Mouse (Mus musculus) midbrain, embryonic 11.5 days (tissue): Measurements from ENCODE around the gene Tmem94. TPM values are rescaled to one million over a fixed set of nuclear protein-coding genes. Genes with fewer than 3 reads are reported as not detected.

Experiments
- ATAC-seq: fragments of 200-750 bp; cut with Nextera tagmentation; 2 replicates; pipeline ENCODE4 v1.8.0; 2017; ENCODE audit warnings: moderate TSS enrichment, moderate library complexity; ENCODE audit not compliant: low FRiP score
- DNase-seq: peaks from one replicate; pipeline ENCODE4 v3.0.0; 2015; ENCODE audit warnings: low spot score; ENCODE audit errors: missing footprints
- H3K27ac ChIP-seq: fragments of 300-500 bp; sonication (generic); 2 replicates; pipeline ENCODE4 v1.5.1; 2014; ENCODE audit warnings: low read depth, low read length
- H3K27me3 ChIP-seq: fragments of 300-500 bp; sonication (generic); 2 replicates; pipeline ENCODE4 v1.6.1; 2014; ENCODE audit warnings: mild to moderate bottlenecking, low read length, moderate library complexity, mixed read lengths; ENCODE audit not compliant: control insufficient read depth, insufficient read depth
- H3K36me3 ChIP-seq: fragments of 300-500 bp; sonication (generic); 2 replicates; pipeline ENCODE4 v1.6.1; 2014; ENCODE audit warnings: mild to moderate bottlenecking, low read length, moderate library complexity, mixed read lengths; ENCODE audit not compliant: control insufficient read depth, insufficient read depth
- H3K4me1 ChIP-seq: fragments of 300-500 bp; sonication (generic); 2 replicates; pipeline ENCODE4 v1.6.1; 2014; ENCODE audit warnings: low read length; ENCODE audit not compliant: control insufficient read depth, insufficient read depth
- H3K4me2 ChIP-seq: fragments of 300-500 bp; sonication (generic); 2 replicates; pipeline ENCODE4 v1.6.1; 2014; ENCODE audit warnings: mild to moderate bottlenecking, moderate library complexity
- H3K4me3 ChIP-seq: fragments of 300-500 bp; sonication (generic); 2 replicates; pipeline ENCODE4 v1.5.1; 2014; ENCODE audit warnings: low read depth, low read length
- H3K9ac ChIP-seq: fragments of 300-500 bp; sonication (generic); 2 replicates; pipeline ENCODE4 v1.6.1; 2014; ENCODE audit warnings: low read length
- H3K9me3 ChIP-seq: fragments of 300-500 bp; sonication (generic); 2 replicates; pipeline ENCODE4 v1.6.1; 2016; ENCODE audit warnings: low read length; ENCODE audit not compliant: control insufficient read depth
- whole genome bisulfite sequencing: fragments of 180-500 bp; shearing (Covaris S2); extraction: QIAGEN DNeasy Blood & Tissue Kit; methylation state at CpG from one replicate; pipeline ENCODE4 v1.1.7; 2014; 5-methylcytosine and 5-hydroxymethylcytosine counted together
- polyA plus RNA-seq: library from polyadenylated mRNA; unstranded; fragments of >200 nt; fragmentation: Nextera tagmentation; extraction: Ambion mirVana; gene quantifications from 2 replicates; pipeline ENCODE4 v1.2.1, GENCODE M21; 2014

Gene Tmem94
- polyA plus RNA-seq, 1 experiment from 2014 or later, result 16.7 TPM

GRCm38 (mm10) chr11:115809311-115809781 is 44.1 kb downstream of the Tmem94 start:
- H3K4me2 ChIP-seq, result no peak overlapping the region
- H3K9ac ChIP-seq, result no peak overlapping the region

GRCm38 (mm10) chr11:115810377-115810776 is 45.1 kb downstream of the Tmem94 start:
- Histone ChIP-seq H3K36me3 (peaks cover 4% of the 10 kb centered on the region), H3K27ac (no peak overlapping the region), H3K27me3 (no peaks in the 10 kb centered on the region), H3K4me2 (no peak overlapping the region), H3K4me3 (no peak overlapping the region), H3K9ac (no peak overlapping the region), H3K4me1 (peaks cover 37% of the 10 kb centered on the region), H3K9me3 (no peaks in the 10 kb centered on the region)
- 91% methylated on average over 14 of the region's 14 CpGs for WGBS
- DNase-seq (no peak), ATAC-seq (no peak)

More at GRCm38 (mm10) chr11:115809311-115809781, 44.1 kb downstream of the Tmem94 start:
- 82% methylated on average over 8 of the region's 8 CpGs for WGBS
- H3K36me3 ChIP-seq, result peaks cover 11% of the 10 kb centered on the region
- no peaks in the 10 kb centered on the region for H3K9me3 ChIP-seq
- ATAC-seq, result no peak
- H3K27me3 ChIP-seq, result no peaks in the 10 kb centered on the region
- no peak overlapping the region; the same call in 1 of the 2 replicates for H3K27ac ChIP-seq
- no peak for DNase-seq
- no peak overlapping the region for H3K4me3 ChIP-seq
- peaks cover 33% of the 10 kb centered on the region for H3K4me1 ChIP-seq

- no peak overlapping the region for H3K27ac ChIP-seq
These were observed 46.3 kb downstream of the Tmem94 start for GRCm38 (mm10) chr11:115811381-115812093.

GRCm38 (mm10) chr11:115812095-115812494 is 46.9 kb downstream of the Tmem94 start:
- ATAC-seq (no peak), DNase-seq (no peak)
- Histone ChIP-seq H3K4me2 (peak overlapping the region; percentile 89), H3K4me3 (peak overlapping the region; percentile 90), H3K27ac (no peak overlapping the region), H3K9me3 (no peaks in the 10 kb centered on the region), H3K4me1 (peaks cover 41% of the 10 kb centered on the region), H3K36me3 (peaks cover 2% of the 10 kb centered on the region; the same call in 1 of the 2 replicates), H3K9ac (peak overlapping the region; percentile 75), H3K27me3 (no peaks in the 10 kb centered on the region)
- 49% methylated on average over 7 of the region's 7 CpGs for WGBS

More at GRCm38 (mm10) chr11:115811381-115812093, 46.3 kb downstream of the Tmem94 start:
- ATAC-seq, result no peak
- H3K4me1 ChIP-seq, result peaks cover 41% of the 10 kb centered on the region
- H3K36me3 ChIP-seq, result peaks cover 4% of the 10 kb centered on the region
- peak overlapping the region; percentile 89 for H3K4me2 ChIP-seq
- H3K9me3 ChIP-seq, result no peaks in the 10 kb centered on the region
- no peaks in the 10 kb centered on the region for H3K27me3 ChIP-seq
- DNase-seq, result no peak
- peak overlapping the region; percentile 75 for H3K9ac ChIP-seq
- WGBS, result 88% methylated on average over 20 of the region's 20 CpGs
- H3K4me3 ChIP-seq, result peak overlapping the region; percentile 90; the same call in 1 of the 2 replicates

GRCm38 (mm10) chr11:115812533-115813420 is 47.5 kb downstream of the Tmem94 start:
- Histone ChIP-seq H3K4me2 (peak overlapping the region; percentile 89), H3K9me3 (no peaks in the 10 kb centered on the region), H3K4me1 (peaks cover 41% of the 10 kb centered on the region), H3K4me3 (peak overlapping the region; percentile 90), H3K36me3 (no peaks in the 10 kb centered on the region), H3K27ac (peak overlapping the region; percentile 52; the same call in 1 of the 2 replicates), H3K9ac (peak overlapping the region; percentile 75), H3K27me3 (no peaks in the 10 kb centered on the region)
- ATAC-seq (peak; percentile 55), DNase-seq (no peak)
- WGBS, result 6% methylated on average over 28 of the region's 28 CpGs

- Histone ChIP-seq H3K4me2 (peak within 1 kb of the TSS; percentile 89), H3K36me3 (no peaks in the 10 kb centered on the region), H3K9ac (peak within 1 kb of the TSS; percentile 80), H3K27me3 (no peaks in the 10 kb centered on the region), H3K9me3 (no peaks in the 10 kb centered on the region), H3K27ac (peak within 1 kb of the TSS; percentile 52; the same call in 1 of the 2 replicates), H3K4me3 (peak within 1 kb of the TSS; percentile 90), H3K4me1 (peaks cover 38% of the 10 kb centered on the region)
- ATAC-seq (peak; percentile 91), DNase-seq (peak; percentile 99)
- WGBS, result under 1% methylated on average over 41 of the region's 44 CpGs
These were observed 48.5 kb downstream of the Tmem94 start, which contains the start of gene Caskin2 for GRCm38 (mm10) chr11:115813507-115814296. TSS of gene Caskin2 (minus strand) at chr11:115813639.

- no peaks in the 10 kb centered on the region for H3K27me3 ChIP-seq
- H3K9me3 ChIP-seq, result no peaks in the 10 kb centered on the region
- peak; percentile 100 for DNase-seq
- no peaks in the 10 kb centered on the region for H3K36me3 ChIP-seq
- H3K4me1 ChIP-seq, result peaks cover 29% of the 10 kb centered on the region
- peak within 1 kb of the TSS; percentile 59 for H3K27ac ChIP-seq
- peak within 1 kb of the TSS; percentile 90 for H3K4me3 ChIP-seq
- WGBS, result under 1% methylated on average over 84 of the region's 84 CpGs
- ATAC-seq, result peak; percentile 54
- H3K4me2 ChIP-seq, result peak within 1 kb of the TSS; percentile 89
- H3K9ac ChIP-seq, result peak within 1 kb of the TSS; percentile 80
These were observed 49.6 kb downstream of the Tmem94 start, which contains the start of gene Tsen54 for GRCm38 (mm10) chr11:115814605-115815450. TSS of gene Tsen54 (plus strand) at chr11:115814724.
